Mouse (Mus musculus) kidney, adult 18-20 months (tissue): ENCODE data around the gene Plxdc1.
"Not testable (repeated sequence)": the region's sequence is repeated elsewhere in the genome, so short reads cannot be mapped to it uniquely, and the experiment has no call there.

Source experiments
- DNase-seq: peaks from one replicate; pipeline ENCODE4 v3.0.0; 2021

The Plxdc1 gene

GRCm38 (mm10) chr11:97953179-97953938 is 32.9 kb downstream of the Plxdc1 start:
- DNase-seq = no peak

- no peak for DNase-seq
Observed at GRCm38 (mm10) chr11:97952367-97953006, 33.8 kb downstream of the Plxdc1 start.

- DNase-seq = no peak
Observed at GRCm38 (mm10) chr11:97949703-97950475, 36.4 kb downstream of the Plxdc1 start.

DNA sequence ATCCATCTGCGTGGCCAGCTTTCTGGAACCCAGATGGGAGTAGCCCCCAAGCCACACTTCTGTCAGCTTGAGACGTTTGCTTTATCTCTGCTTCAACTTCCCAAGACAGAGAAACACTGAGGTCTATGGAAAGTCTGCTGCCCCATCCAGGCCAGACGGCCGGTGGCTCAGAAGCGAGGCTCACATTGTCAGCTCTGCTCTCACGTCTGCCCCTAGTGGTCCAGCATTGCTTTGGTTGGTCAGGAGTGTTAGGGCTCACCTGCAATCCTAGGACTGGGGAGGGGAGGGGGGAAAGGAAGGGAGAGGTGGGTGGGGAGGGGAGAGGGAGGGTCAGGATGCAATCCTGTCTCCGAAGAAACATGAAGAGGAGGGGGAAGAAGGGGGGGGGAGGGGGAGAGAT is 38.8 kb downstream of the Plxdc1 start:
- DNase-seq = peak; percentile 49

DNA sequence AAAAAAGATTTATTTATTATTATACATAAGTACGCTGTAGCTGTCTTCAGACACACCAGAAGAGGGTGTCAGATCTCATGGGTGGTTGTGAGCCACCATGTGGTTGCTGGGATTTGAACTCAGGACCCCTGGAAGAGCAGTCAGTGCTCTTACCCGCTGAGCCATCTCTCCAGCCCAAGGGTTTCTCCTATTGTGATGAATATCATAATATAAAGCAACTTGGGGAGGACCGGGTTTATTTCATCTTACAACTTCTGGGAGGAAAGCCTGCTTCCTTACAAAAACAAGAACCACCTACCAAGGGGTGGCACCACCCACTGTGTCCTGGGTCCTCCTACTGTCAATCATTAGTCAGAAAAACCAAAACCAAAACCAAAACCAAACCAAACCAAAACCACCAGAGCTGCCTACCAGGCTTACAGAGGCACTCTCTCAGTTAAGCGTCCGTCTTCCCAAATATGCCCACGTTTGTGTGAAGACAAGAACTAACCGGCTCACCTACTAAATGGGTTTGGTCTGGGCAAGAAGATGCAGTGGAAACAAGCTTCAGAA is 40.4 kb downstream of the Plxdc1 start:
- DNase-seq = not testable (repeated sequence)

GRCm38 (mm10) chr11:97945031-97945430 is 41.2 kb downstream of the Plxdc1 start:
- no peak for DNase-seq

DNA sequence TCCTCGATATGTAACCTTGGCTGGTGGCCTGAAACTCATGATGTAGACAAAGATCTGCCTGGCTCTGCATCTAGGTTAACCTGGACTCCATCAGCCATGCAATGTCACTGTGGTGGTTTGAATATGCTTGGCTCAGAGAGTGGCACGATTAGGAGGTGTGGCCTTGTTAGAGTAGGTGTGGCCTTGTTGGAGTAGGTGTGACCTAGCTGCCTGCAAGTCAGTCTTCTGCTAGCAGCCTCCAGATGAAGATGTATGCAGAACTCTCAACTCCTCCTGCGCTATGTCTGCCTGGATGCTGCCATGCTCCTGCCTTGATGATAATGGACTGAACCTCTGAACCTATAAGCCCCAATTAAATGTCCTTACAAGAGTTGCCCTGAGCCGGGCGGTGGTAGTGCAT is 43.0 kb downstream of the Plxdc1 start:
- DNase-seq = no peak

DNA sequence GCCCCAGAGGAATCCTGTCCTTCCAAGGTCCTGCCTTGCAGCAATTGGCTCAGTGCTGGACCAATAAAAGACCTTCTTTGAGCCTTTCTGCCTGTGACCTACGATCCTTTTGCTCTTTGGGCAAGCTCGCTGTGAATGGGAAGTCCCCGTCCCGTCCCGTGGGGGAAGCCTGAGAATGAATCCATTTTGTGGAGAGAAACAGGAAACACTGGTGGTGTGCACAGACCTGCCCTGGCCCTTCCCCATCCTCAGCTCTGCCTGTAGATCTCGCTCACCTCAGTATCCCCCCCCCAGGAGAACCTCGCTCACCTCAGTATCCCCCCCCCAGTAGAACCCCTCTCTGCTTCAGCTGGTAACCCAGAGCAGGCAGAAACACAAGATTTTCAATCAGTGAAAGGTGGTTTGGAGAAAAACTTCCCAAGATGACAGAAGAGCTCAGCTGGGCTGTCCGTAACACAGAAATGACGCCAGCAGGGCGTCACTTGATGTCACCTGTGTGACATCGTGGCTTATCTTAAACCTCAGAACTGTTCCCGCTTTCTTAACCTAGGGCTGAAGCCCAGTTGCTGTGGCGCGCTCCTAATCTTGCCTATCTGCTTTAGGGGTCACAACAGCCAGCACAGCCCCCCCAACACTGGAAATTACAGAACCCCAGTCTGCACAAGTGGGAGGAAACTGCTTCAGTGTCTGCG is 43.7 kb downstream of the Plxdc1 start:
- no peak for DNase-seq

- DNase-seq = no peak
Observed at GRCm38 (mm10) chr11:97937469-97938105, 48.7 kb downstream of the Plxdc1 start.

DNA sequence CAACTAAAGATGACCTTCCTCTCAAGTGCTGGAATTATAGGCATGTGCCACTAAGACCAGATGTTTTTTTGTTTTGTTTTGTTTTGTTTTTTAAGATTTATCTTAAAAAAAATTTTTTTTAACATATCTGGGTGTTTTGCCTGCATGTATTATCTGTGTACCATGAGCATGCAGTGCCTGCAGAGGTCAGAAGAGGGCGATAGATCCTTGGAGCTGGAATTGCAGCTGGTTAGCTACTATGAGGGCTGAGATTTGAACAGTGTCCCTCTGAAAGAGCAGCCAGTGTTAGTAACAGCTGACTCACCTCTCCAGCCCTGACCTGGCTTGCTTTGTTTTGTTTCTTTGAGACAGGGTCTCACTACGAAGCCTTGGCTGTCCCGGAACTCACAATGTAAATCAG is 49.5 kb downstream of the Plxdc1 start:
- peak; percentile 68 for DNase-seq

- no peak for DNase-seq
Observed at GRCm38 (mm10) chr11:97935913-97936575, 50.2 kb downstream of the Plxdc1 start.

GRCm38 (mm10) chr11:97933553-97933952 is 52.7 kb downstream of the Plxdc1 start:
- DNase-seq = no peak

DNA sequence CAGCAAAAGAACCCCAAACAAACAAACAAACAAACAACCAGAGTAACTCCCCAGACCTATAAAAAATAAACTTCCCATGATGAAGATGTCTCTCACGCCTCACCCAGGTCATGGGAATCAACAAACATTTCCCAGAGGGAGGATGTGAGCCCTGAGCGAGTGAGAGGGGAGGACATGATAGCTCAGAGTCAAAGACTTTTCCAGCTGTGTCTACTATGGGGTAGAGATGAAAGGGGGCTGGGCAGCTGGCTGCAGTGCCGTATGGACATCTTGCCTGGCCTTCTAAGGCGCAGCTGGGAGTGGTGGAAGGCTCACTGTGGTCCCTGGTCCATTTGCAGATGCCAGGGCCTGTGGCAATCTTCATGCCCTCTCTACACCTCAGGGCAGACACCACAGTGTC is 57.3 kb downstream of the Plxdc1 start:
- DNase-seq = no peak

DNA sequence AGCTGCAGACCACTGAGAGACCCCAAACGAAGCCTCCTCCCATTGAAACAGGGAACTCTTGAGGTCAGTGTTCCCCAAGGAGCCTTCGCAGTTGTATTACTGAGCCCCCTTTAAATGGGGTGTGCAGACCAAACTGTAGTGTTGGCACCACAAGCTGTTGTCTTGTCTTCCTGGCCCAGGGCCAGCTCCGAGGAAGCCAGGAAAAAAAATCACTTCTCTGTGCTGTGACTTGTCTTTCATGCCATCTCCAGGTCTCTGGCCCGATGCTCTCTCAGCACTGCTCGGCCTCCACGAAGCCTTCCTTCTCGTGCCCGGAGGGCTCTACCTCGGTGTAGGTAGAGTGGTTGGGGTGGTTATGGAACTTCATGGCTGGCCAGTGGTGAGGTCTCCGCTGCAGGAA is 62.0 kb downstream of the Plxdc1 start:
- DNase-seq = no peak

DNA sequence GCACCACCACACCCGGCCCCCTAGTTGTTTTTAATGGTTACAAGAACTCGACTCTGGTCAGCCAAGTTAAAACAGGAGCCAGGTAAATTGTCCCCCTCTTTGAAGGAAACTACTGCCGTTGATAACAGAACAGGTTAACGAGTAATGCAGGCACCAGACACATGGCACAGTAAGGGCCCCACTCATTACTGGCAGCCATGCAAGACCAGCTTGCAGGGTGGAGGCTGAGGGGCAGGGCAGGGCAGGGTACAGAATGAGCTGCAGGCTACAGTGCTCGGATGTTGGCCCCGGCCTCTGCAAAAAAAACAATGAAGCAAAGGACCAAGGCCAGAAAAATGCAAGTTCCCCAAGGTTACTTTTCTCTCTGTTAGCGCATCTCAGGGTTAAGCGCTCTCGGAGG is 62.6 kb downstream of the Plxdc1 start:
- no peak for DNase-seq

- DNase-seq = no peak
Observed at GRCm38 (mm10) chr11:97915974-97916503, 70.2 kb downstream of the Plxdc1 start.

DNA sequence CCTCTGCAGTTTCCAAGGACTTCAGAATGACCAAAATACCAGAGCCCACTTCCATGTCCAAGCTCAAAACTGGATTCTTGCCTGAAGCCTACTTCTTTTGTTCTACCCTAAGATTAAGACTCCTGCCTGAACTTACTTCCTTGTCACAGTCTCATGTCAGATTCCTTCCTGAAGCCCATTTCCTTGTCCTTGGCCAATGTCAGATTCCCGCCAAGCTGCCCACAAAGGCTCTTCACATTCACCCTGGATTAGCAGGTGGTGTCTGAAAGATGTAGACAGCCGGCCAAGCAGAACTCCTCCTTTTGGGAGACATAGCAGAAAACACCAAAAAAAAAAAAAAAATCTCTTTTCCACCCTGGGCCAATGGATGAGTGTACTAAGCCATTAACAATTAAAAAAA is 70.8 kb downstream of the Plxdc1 start:
- no peak for DNase-seq

DNA sequence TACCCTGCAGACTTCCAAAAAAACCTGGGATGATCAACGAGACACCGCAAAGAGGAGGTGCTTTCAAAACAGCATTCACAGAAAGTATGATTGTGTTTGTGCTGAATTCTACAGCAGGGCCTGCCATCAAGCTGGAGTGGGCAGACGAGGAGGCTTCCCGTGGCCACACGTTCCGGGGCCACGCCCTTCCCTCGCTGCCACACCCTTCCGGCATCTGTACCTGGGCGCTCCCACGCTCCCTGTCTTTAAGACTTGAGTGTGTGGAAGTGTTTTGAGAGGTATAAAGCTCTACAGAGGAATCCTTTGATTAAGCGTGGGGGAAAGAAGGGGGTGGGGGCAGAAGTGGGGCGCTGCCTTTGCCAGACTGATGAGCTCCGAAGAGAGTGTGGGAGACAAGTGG is 73.1 kb downstream of the Plxdc1 start:
- DNase-seq = no peak

DNA sequence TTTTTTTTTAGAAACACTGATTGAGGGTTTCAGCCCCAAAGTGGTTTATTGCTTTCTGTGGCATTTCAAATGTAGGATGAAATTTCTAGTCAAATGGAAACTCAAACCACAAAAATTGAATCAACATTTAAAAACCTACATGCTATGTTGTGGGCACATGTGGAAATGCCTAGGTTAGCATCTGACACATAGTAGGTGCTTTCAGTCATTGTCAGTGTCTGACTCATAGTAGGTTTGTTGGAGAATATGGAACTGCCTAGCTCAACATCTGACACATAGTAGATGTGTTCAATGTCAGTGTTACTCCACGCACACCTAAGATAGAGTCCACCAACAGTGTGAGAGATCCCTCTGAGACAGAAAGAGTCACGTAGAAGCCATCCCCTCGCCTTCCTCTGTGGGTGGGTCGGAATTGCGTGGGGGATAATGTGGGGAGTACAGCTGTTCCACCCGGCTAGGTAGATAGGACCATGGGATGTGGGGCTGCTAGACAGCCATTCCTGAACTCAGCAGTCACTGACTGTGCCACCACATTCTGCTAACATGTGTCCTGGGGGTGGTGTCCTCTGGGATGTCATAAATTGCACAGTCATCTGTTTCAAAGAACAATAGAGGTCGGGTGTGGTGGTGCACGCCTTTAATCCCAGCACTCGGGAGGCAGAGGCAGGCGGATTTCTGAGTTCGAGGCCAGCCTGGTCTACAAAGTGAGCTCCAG is 77.5 kb downstream of the Plxdc1 start:
- no peak for DNase-seq

- no peak for DNase-seq
Observed at GRCm38 (mm10) chr11:97907935-97908334, 78.3 kb downstream of the Plxdc1 start.

- DNase-seq = no peak
Observed at GRCm38 (mm10) chr11:97906905-97907304, 79.3 kb downstream of the Plxdc1 start.
